Mouse (Mus musculus) bone marrow, adult 2 months (tissue): Measurements from ENCODE around the gene Mcm7.

Experiments
- CTCF ChIP-seq: fragments of 200-500 bp; IDR thresholded peaks from 2 replicates; pipeline ENCODE4 v1.5.1; 2011; ENCODE audit warnings: low read length, control low read depth; ENCODE audit not compliant: control insufficient read depth, insufficient read depth
- POLR2A ChIP-seq: fragments of 200-500 bp; IDR thresholded peaks from 2 replicates; pipeline ENCODE4 v1.6.1; 2011; ENCODE audit warnings: low read depth, mild to moderate bottlenecking, control low read depth, low read length, borderline replicate concordance; ENCODE audit not compliant: control insufficient read depth

DNA sequence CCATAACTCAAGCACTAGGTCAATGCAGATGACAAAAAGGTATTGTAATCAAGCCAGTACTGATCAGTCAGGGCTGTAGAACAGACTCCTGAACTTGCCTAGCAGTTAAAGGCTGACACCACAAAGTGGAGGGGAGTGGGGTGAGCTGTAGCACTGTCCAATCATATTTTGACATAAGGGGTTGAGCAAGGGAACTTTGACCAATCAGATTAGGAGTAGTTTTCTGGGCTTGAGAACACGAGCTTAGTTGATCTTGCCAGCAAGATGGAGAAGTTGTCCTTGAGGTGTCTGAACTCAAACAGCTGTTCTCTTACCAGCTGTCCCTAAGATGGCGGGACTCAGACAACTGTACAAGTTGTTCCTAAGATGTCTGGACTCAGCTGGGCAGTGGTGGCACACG, 995 bp upstream of the Mcm7 start:
- no peak for TF ChIP-seq CTCF
- no peak for TF ChIP-seq POLR2A
